Mouse (Mus musculus) testis, adult 2 months (tissue): Measurements from ENCODE around the gene Arhgef11.

Experiments used
- CTCF ChIP-seq: fragments of 200-500 bp; IDR thresholded peaks from 2 replicates; pipeline ENCODE4 v1.5.1; 2012; ENCODE audit warnings: low read depth, mild to moderate bottlenecking, inconsistent platforms, low read length, moderate library complexity; ENCODE audit not compliant: control insufficient read depth, insufficient read depth, insufficient replicate concordance
- POLR2A ChIP-seq: fragments of 200-500 bp; IDR thresholded peaks from 2 replicates; pipeline ENCODE4 v1.6.1; 2012; ENCODE audit warnings: low read depth, mild to moderate bottlenecking, inconsistent platforms, low read length, moderate library complexity; ENCODE audit not compliant: control insufficient read depth

DNA sequence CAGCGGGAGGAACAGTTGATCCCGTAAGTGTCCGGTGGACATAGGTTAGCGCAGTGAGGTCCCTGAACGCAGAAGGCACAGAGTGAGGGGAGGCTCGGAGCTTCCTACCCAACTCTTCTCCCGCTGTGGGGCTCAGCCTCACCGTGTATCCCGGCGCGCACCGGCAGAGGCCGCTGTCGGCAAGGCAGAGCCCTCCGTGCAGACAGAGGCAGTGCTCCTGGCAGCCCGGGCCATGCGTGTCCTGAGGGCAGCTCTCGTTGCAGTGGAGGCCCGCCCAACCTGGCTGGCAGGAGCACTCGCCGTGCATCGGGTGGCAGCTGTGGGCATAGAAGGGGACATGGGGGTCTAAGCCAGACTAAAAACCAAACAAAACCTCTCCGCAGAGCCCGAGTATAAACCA is 138.6 kb downstream of the Arhgef11 start:
- TF ChIP-seq CTCF = peak; percentile 88
- TF ChIP-seq POLR2A = no peak
